Mouse (Mus musculus): Measurements from ENCODE around the gene Gm20911. TPM values are rescaled to one million over a fixed set of nuclear protein-coding genes. Genes with fewer than 3 reads are reported as not detected.
"Not testable (repeated sequence)": the region's sequence is repeated elsewhere in the genome, so short reads cannot be mapped to it uniquely, and the experiment has no call there.

Gene Gm20911
- not detected in 2 replicates for polyA plus RNA-seq (2014; fragmentation: Nextera tagmentation; extraction: Ambion mirVana)

GRCm38 (mm10) chrY:81457707-81458106, at the start of gene Gm20911:
TSS of gene Gm20911 (plus strand) at chrY:81458007.
- not testable (repeated sequence) for ATAC-seq (replicated peaks; ENCODE audit: low FRiP score); H3K4me2 ChIP-seq; H3K27me3 ChIP-seq (replicated peaks; ENCODE audit: control insufficient read depth, insufficient read depth, low read length); H3K9me3 ChIP-seq (ENCODE audit: control insufficient read depth, low read length); H3K9ac ChIP-seq (ENCODE audit: low read depth, low read length); H3K36me3 ChIP-seq (ENCODE audit: control insufficient read depth, insufficient read depth, low read length); H3K4me1 ChIP-seq (replicated peaks; ENCODE audit: control insufficient read depth, insufficient read depth, low read length); H3K27ac ChIP-seq (ENCODE audit: low read depth, low read length); H3K4me3 ChIP-seq (ENCODE audit: low read depth, low read length); DNase-seq (ENCODE audit: low spot score)
- WGBS, result no CpG with 5 or more reads among the region's 6 CpGs

Measured in liver, embryonic 11.5 days (tissue).